Mouse (Mus musculus) midbrain, embryonic 16.5 days (tissue): ENCODE measurements at regions not wholly inside any gene's neighbourhood (a gene's known extent, or its start where the extent isn't known, plus 50 kb on each side); places are given as distances from the start of the nearest gene placed in this dataset.

Experiments
- ATAC-seq: fragments of 200-750 bp; cut with Nextera tagmentation; 2 replicates; pipeline ENCODE4 v1.8.0; 2017; ENCODE audit warnings: moderate TSS enrichment
- H3K27ac ChIP-seq: fragments of 300-500 bp; sonication (generic); 2 replicates; pipeline ENCODE4 v1.5.1; 2014; ENCODE audit warnings: mild to moderate bottlenecking, low read length, mixed read lengths
- H3K27me3 ChIP-seq: fragments of 300-500 bp; sonication (generic); 2 replicates; pipeline ENCODE4 v1.6.1; 2014; ENCODE audit warnings: low read depth, low read length, mixed read lengths; ENCODE audit not compliant: control insufficient read depth, insufficient read depth
- H3K36me3 ChIP-seq: fragments of 300-500 bp; sonication (generic); 2 replicates; pipeline ENCODE4 v1.6.1; 2014; ENCODE audit warnings: mild to moderate bottlenecking, low read length, moderate library complexity, mixed read lengths; ENCODE audit not compliant: control insufficient read depth, insufficient read depth
- H3K4me1 ChIP-seq: fragments of 300-500 bp; sonication (generic); 2 replicates; pipeline ENCODE4 v1.6.1; 2014; ENCODE audit warnings: mild to moderate bottlenecking, low read length, mixed read lengths; ENCODE audit not compliant: control insufficient read depth, insufficient read depth
- H3K4me2 ChIP-seq: fragments of 300-500 bp; sonication (generic); 2 replicates; pipeline ENCODE4 v1.6.1; 2014; ENCODE audit warnings: mild to moderate bottlenecking, low read length, mixed read lengths
- H3K4me3 ChIP-seq: fragments of 300-500 bp; sonication (generic); 2 replicates; pipeline ENCODE4 v1.5.1; 2014; ENCODE audit warnings: low read depth, mild to moderate bottlenecking, low read length, moderate library complexity, mixed read lengths
- H3K9ac ChIP-seq: fragments of 300-500 bp; sonication (generic); 2 replicates; pipeline ENCODE4 v1.6.1; 2014; ENCODE audit warnings: low read depth, low read length, mixed read lengths
- H3K9me3 ChIP-seq: fragments of 300-500 bp; sonication (generic); replicated peaks from 2 replicates; pipeline ENCODE4 v1.6.1; 2014; ENCODE audit warnings: mild to moderate bottlenecking, low read length, mixed read lengths; ENCODE audit not compliant: control insufficient read depth, poor library complexity, severe bottlenecking
- WGBS: fragments of 180-500 bp; shearing (Covaris S2); extraction: QIAGEN DNeasy Blood & Tissue Kit; methylation state at CpG from one replicate; pipeline ENCODE4 v1.1.7; 2014; 5-methylcytosine and 5-hydroxymethylcytosine counted together

- H3K4me3 ChIP-seq = no peak overlapping the region
- H3K9ac ChIP-seq = no peak overlapping the region
- whole genome bisulfite sequencing = 88% methylated on average over 5 of the region's 5 CpGs
- H3K36me3 ChIP-seq = no peaks in the 10 kb centered on the region
- no peaks in the 10 kb centered on the region for H3K27me3 ChIP-seq
- H3K4me1 ChIP-seq = no peaks in the 10 kb centered on the region
- no peak for ATAC-seq
- H3K4me2 ChIP-seq = no peak overlapping the region
- no peak overlapping the region for H3K27ac ChIP-seq
- no peaks in the 10 kb centered on the region for H3K9me3 ChIP-seq
Observed at GRCm38 (mm10) chr9:32815473-32815872, 179.5 kb downstream of the Ets1 start.

- Histone ChIP-seq H3K27me3 (no peaks in the 10 kb centered on the region), H3K36me3 (no peaks in the 10 kb centered on the region), H3K9me3 (no peaks in the 10 kb centered on the region), H3K9ac (no peak overlapping the region), H3K4me2 (no peak overlapping the region), H3K4me3 (no peak overlapping the region), H3K27ac (no peak overlapping the region), H3K4me1 (no peaks in the 10 kb centered on the region)
- WGBS = 80% methylated on average over 9 of the region's 9 CpGs
- no peak for ATAC-seq
Observed at GRCm38 (mm10) chr9:32816649-32817425, 180.8 kb downstream of the Ets1 start.

- no peak overlapping the region for H3K27ac ChIP-seq
- H3K27me3 ChIP-seq = no peaks in the 10 kb centered on the region
- 75% methylated on average over 7 of the region's 7 CpGs for WGBS
- no peak overlapping the region for H3K4me3 ChIP-seq
- ATAC-seq = no peak
- H3K9me3 ChIP-seq = no peaks in the 10 kb centered on the region
- H3K36me3 ChIP-seq = no peaks in the 10 kb centered on the region
- H3K9ac ChIP-seq = no peak overlapping the region
- no peak overlapping the region for H3K4me2 ChIP-seq
- H3K4me1 ChIP-seq = no peaks in the 10 kb centered on the region
Observed at GRCm38 (mm10) chr9:32817442-32818358, 181.7 kb downstream of the Ets1 start.

- H3K9me3 ChIP-seq = no peaks in the 10 kb centered on the region
- no peaks in the 10 kb centered on the region for H3K27me3 ChIP-seq
- no peak overlapping the region for H3K4me3 ChIP-seq
- no peak overlapping the region for H3K27ac ChIP-seq
- no peaks in the 10 kb centered on the region for H3K4me1 ChIP-seq
- no peak overlapping the region for H3K9ac ChIP-seq
- no peaks in the 10 kb centered on the region for H3K36me3 ChIP-seq
- ATAC-seq = no peak
- WGBS = 47% methylated on average over 8 of the region's 8 CpGs
- no peak overlapping the region for H3K4me2 ChIP-seq
Observed at GRCm38 (mm10) chr9:32823439-32824133, 187.6 kb downstream of the Ets1 start.

- no peak overlapping the region for H3K4me2 ChIP-seq
- no peak overlapping the region for H3K4me3 ChIP-seq
- no peak overlapping the region for H3K27ac ChIP-seq
- H3K27me3 ChIP-seq = no peaks in the 10 kb centered on the region
- H3K9ac ChIP-seq = no peak overlapping the region
- H3K36me3 ChIP-seq = no peaks in the 10 kb centered on the region
- 66% methylated on average over 6 of the region's 6 CpGs for WGBS
- H3K9me3 ChIP-seq = no peaks in the 10 kb centered on the region
- no peak for ATAC-seq
- no peaks in the 10 kb centered on the region for H3K4me1 ChIP-seq
Observed at GRCm38 (mm10) chr9:32824134-32824531, 188.1 kb downstream of the Ets1 start.

- H3K4me3 ChIP-seq = no peak overlapping the region
- ATAC-seq = no peak
- H3K9me3 ChIP-seq = no peaks in the 10 kb centered on the region
- H3K4me1 ChIP-seq = peaks cover 3% of the 10 kb centered on the region; the same call in 1 of the 2 replicates
- no peak overlapping the region for H3K27ac ChIP-seq
- H3K27me3 ChIP-seq = no peaks in the 10 kb centered on the region
- no peak overlapping the region for H3K4me2 ChIP-seq
- H3K9ac ChIP-seq = no peak overlapping the region
- no peaks in the 10 kb centered on the region for H3K36me3 ChIP-seq
- WGBS = 65% methylated on average over 2 of the region's 2 CpGs
Observed at GRCm38 (mm10) chr9:32830268-32830891, 194.4 kb downstream of the Ets1 start.

GRCm38 (mm10) chr9:32833373-32833772 is 197.4 kb downstream of the Ets1 start:
- Histone ChIP-seq H3K9ac (no peak overlapping the region), H3K4me1 (peaks cover 3% of the 10 kb centered on the region; the same call in 1 of the 2 replicates), H3K27me3 (no peaks in the 10 kb centered on the region), H3K4me2 (no peak overlapping the region), H3K36me3 (no peaks in the 10 kb centered on the region), H3K9me3 (no peaks in the 10 kb centered on the region), H3K4me3 (no peak overlapping the region), H3K27ac (no peak overlapping the region)
- no peak for ATAC-seq
- 92% methylated on average over 8 of the region's 8 CpGs for WGBS

GRCm38 (mm10) chr9:32834751-32835625 is 199.0 kb downstream of the Ets1 start:
- Histone ChIP-seq H3K27me3 (no peaks in the 10 kb centered on the region), H3K4me2 (no peak overlapping the region), H3K9me3 (no peaks in the 10 kb centered on the region), H3K4me1 (peaks cover 3% of the 10 kb centered on the region; the same call in 1 of the 2 replicates), H3K4me3 (no peak overlapping the region), H3K36me3 (no peaks in the 10 kb centered on the region), H3K9ac (no peak overlapping the region), H3K27ac (no peak overlapping the region)
- 55% methylated on average over 13 of the region's 13 CpGs for WGBS
- ATAC-seq = no peak
